Mouse (Mus musculus): ENCODE measurements around the gene Gan.

Gan gene

DNA sequence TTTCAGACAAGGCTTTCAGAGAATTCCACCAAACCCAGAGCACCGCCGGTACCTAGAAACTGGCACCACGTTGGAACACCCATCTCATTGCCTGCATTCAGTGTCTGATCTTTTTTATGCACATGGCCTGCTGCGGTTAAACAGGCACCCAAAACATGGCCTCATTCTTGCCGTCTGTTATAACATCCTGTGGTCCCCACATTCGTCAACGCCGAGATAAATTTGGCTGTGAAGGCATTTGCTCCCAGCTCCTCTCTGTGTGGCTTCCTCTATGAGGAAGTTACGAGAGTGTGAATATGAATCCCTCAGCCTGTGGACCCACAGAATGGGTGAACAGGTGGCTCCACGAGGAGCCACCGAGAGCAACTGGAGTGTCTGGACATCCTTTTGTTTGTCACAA is 90.4 kb downstream of the Gan start:
- in situ Hi-C loops (cut with MboI, MseI) = no loop called here

DNA sequence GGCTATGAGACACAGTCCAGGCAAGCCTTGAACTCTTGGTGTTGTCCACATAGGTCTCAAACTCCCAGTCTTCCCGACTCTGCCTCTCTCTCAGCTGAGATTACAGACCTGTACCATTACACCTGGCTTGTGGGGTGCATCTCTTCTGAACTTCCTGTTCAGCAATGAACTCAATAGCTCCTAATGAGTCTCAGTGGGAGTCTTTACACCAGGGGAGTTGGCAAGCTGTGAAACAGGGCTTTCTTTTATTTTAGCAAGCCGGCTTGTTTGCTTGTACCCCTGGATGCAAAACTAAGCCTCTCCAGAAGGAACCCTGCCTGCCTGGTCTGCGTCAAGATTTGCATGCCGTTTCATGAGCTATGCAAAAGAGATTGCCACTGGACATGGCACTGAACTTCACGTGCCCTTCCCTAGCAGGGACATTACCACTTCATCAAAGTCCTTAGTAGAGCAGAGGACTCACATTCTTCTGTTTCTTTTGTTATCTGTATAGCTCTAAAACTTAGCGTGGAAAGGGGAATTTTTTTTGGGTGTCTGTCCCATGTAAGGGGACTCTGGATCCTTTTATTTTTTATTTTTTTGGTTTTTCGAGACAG is 93.2 kb downstream of the Gan start:
- in situ Hi-C loops (cut with MboI, MseI) = no loop called here

DNA sequence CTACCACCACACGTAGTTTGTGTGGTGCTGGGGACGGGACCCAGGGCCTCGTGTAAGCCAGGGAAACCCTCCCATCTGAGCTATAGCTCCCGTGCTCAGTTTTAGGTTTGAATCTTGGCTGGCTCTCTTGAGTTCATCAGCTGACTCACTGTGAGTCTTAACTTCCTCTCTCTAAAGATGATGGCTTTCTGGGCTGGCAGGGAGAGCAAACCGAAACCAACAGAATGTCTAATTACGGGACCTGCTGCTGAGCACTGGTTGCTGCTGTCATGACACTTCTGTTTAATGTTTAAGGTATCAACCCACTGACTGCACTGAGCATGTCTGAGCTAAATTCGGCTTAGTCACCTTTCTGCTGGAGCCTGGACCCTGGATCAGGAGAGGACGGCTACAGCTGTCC is 94.7 kb downstream of the Gan start:
- in situ Hi-C loops (cut with MboI, MseI) = no loop called here

DNA sequence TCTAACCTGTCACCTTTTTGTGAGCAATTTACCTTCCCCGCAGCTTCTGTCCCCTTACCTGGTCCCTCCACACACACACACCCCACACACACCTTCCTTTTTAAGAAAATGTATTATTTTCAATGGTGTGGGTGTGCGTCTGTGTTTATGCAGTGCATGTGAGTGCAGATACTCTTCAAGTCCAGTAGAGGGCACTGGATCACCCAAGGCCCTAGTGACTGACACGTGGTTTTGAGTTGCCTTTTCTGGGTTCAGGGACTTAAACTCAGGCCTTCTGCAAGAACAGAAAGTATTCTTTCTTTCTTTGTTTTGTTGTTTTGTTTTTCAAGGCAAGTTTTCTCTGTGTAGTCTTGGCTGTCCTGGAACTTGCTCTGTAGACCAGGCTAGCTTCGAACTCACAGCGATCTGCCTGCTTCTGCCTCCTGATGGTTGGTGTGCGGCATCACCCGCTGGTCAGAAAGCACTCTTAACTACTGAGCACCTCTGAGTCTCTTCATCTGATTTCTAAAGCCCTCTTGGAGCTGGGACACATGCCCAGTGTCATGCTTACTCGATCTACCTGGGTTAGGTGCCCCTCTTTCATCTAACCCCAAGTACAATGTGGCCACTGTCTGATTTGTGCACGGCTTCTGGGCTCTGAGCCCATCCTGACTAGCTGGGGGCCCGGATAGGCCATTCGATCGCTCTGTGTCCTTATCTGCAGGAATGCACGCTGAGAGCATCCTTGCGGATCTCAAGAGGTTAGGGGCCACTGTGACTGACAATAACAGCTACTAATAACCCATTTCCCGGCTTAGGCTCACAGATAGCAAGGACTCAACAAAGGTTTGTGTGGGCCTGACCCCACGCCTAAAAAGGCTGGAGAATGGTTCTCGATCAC is 95.7 kb downstream of the Gan start:
- in situ Hi-C loops (cut with MboI, MseI) = no loop called here

DNA sequence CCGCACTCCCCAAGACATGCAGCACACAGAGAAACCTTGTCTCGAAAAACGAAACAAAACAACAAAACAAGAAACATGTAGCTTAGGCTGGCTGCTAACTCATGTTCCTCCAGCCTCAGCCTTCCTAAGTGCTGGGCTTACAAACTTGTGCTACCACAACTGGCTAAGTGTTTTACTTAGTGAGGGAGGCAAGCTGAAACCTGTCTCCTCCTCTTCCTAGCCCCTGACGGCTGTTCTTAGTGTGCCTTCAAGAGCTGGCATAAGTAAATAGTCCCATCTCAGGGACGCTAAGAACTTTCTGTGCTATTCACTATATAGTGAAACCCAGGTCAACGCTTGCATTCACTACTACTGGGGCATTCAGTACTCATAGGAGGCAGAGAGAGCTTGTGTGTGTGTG is 96.6 kb downstream of the Gan start:
- in situ Hi-C loops (cut with MboI, MseI) = no loop called here

DNA sequence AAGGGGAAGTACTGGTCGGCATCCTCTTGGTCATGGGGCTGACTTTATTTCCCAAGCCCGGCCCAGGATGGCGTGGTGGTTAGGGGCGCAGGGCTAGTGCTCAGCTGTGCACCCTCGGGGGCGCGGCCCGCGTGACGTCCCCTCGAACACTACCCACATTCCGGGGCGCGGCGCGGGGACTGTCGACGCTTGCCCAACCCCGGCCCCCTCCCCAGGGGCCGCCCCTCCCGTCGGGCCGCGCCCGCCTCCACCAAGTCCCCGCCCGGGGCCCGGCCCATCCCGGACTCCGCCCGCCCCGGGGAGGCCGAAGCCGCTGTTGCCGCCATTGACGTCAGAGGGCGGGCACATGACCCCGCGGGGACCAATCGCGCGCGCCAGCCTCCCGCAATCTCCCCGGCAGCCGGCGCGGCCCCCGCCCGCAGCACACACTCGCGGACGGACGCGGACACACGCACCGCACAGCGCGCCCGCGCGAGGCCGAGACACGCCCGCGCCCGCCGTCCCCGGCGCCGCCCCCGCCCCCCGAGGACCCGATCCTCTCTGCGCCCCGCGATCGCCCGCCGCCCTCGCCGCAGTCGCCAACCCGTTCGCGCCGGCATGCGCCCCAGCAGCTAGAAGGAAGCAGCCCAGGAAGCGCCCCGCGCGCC is 98.5 kb downstream of the Gan start:
- in situ Hi-C loops (cut with MboI, MseI) = loop anchor here (5.0 kb wide), 1 partner anchor 99 kb away; the partner anchor contains the start of gene Gan

DNA sequence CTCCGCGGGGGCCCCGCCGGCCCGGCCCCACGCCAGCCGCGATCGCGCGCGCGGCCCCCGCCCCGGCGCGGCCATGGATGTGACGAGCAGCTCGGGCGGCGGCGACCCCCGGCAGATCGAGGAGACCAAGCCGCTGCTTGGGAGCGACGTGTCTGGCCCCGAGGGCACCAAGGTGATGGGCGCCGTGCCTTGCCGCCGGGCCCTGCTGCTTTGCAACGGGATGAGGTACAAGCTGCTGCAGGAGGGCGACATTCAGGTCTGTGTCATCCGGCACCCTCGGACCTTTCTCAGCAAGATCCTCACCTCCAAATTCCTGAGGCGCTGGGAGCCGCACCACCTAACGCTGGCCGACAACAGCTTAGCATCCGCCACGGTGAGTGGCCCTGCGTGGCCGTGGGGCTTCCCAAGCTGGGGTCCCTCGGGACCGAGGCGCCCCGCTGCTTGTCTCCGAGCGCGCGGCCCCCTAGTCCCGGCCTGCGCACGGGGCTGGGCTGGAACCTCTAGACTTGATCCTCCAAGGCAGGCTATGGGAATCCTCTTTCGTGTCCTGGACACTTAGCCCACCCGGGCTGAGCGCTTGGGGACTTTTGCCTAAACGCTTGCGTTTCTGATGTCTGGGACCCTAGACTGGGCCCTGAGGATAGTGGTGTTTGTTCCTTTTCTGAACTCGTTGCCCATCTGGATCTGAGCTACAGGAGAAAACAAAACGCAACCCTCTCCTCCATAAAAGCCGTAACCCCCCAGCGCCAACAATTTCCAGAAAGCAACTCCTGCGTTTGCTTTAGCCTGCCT is 99.3 kb downstream of the Gan start, which contains the start of gene Cmip:
Gene Cmip (plus strand): TSS at position 36 of the 792 bp plus-strand sequence.
- in situ Hi-C loops (cut with MboI, MseI) = loop anchor here (5.0 kb wide), 1 partner anchor 100 kb away; the partner anchor contains the start of gene Gan

DNA sequence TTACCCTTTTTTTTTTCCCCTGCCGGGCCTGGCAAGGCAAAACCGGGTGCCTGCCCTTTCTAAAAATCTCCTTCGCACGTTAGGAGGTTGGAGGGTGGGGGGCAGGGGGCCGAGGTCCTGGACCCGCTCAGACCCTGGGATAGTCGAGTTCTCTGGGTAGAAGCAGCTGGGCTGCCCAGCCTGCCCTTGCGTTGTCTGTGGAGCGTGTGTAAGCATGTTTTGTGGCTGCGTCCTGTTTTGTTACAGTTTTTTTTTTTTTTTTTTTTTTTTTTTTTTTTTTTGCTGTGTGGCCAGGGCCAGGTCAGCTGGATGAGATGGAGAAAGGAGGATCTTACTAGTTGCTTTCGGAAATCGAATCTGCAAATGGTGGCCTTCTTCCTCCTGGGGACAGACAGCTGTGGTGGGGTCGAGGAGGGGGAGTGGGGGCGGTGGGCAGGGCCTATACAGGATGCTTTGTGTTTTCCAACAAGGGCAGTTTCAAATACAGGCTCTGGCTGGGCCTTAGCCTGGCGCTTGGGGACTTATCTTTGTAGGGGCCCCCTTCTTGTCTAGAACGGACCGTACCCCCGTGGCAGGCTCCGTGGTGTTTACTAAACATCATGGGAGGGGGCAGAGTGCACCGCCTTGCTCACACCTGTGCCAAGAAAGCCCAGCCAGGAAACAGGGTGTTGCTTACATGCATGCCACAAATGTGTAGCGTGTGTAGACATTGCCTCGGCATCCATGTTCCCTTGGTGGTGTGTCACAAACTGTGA is 100.1 kb downstream of the Gan start:
- in situ Hi-C loops (cut with MboI, MseI) = loop anchor here (5.0 kb wide), 1 partner anchor 101 kb away; the partner anchor contains the start of gene Gan

DNA sequence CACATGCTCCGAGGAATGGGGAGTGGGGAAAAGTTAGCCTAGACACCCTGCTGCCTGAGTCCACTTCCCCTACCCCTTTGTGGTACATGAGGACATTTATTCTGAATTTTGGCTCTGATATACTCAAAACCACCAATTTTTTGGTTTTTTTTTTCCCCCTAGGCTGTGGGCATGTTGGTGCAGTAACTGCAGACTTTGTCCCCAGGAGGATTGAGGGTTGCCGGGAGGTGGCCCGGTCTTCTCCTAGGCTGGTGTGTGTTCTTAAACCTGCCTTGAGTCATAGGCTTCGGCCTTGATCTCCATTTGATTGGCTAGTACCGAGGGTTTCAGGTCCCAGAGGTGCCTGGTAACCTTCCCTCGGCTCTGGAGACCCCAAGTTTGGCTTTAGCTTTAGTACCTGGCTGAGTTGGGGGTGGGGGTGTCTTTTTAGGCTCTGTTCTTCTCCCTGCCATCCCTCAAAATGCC is 100.7 kb downstream of the Gan start:
- in situ Hi-C loops (cut with MboI, MseI) = loop anchor here (5.0 kb wide), 1 partner anchor 101 kb away; the partner anchor contains the start of gene Gan

DNA sequence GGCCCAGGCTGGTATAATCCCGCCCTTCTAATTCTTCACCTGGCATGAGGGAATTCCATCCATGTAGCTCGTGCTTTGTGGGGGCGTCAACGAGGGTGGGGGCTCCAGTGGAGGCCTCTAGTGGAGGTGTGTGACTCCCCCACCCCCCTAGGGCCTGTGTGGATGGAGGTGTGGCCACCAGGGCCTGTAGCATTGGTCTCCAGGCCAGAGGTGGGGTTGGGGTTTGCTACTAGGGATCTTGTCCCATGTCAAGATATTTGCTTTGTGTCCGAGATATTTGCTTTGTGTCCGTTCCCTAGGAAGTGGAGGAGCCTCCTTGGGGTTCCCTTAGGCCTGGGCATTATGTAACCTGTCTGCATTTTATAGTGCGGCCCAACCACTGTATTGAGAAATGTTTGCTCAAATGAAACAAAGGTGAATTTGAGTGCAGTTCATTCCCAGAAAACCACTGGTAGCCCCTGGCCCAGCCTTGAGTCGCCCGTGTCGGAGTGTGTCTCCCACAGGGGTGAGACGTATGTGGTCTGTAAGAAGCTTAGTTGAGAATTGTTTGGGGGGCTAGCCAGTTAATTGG is 101.6 kb downstream of the Gan start:
- in situ Hi-C loops (cut with MboI, MseI) = loop anchor here (5.0 kb wide), 1 partner anchor 102 kb away; the partner anchor contains the start of gene Gan

DNA sequence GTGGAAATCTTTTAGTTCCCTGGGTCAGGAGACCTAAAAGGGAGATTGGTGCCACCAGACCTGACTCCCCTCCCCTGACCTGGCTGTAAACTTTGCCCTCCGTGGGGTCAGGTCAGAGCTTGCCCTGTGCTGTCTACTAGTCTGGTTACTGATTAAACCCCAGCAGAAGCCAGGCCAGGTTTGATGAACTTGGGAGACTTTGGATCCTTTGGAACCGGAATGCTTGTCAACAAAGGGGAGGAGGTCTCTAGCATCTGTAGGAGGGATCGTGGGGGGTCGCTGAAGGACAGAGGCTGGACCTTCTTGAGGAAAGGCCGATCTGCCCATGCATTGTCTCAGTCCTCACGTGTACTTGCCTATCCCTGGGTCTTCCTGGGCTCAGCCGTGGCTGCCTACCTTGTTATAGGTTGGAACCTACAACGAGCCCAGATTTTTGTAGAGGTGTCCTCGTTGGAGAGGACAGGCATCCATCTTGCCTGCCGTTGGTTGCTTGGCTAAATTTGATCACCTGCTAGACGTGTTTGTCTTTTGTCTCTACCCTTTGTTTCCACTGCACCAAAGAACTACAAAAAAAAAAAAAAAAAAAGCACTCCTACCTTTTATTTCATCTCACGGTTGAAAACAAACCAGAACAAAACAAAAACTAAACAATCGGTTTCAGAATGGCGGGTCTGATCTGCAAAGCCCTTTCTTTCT is 102.4 kb downstream of the Gan start:
- in situ Hi-C loops (cut with MboI, MseI) = no loop called here

DNA sequence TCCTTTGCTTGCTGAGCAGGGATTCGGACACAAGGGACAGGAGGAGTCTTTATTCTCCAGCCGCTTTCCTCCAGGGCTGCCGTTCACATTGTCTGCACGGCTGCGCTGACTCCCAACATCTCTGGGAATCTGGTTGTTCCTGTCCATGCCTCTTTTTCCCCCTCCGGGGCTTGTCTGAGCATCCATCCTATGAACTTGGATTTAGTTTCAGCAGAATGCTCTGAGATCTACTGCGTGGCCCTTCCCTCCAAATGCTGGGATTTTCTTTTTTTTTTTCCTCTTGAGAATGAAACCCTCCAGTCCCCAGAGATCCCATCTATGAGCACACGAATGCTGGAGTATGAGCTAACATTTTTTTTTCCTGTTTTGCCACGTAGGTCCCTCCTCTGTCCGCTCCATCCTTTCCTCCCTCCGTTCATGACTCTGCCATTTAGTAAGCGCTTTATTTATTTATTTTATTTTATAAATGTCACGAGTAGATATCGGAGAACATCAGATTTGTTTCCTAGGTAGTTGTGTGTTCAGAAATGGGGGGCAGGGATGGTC is 103.1 kb downstream of the Gan start:
- in situ Hi-C loops (cut with MboI, MseI) = no loop called here

DNA sequence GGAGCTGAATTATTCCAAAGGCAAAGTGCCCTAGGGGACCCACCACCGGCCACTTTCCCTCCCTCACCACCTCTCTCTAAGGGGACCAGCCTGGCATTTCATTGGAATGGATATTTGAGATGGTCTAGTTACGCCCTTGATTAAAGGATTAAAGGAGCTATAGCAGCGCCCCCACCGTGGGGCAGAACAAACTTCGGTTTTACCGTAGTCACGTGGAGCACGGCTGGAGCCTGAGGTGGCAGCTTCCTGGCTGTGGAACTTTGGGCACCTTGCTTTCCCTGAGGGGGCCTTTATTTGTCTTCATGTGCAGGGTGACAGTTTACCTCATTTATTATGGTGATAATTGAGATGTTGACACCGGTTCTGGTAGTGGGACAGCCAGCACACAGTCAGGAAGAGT is 103.8 kb downstream of the Gan start:
- in situ Hi-C loops (cut with MboI, MseI) = no loop called here

DNA sequence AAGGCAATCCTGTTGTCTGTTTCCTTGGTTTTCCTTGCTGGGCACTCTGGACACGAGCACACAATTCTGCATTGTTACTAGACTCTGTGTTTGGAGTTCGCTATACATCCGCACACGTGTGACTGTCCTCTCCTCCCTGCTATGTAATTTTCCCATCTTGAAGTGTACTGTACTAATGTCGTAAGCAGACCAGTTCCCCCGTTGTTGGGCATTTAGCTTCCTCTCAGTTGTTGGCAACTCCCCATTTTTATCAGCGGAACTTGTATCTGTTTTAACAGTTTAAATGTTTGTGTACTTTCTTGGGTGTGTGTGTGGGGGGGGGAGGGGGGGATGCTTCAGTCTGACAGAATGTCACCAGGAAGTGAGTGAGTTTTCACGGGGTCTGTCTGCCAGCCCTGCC is 104.8 kb downstream of the Gan start:
- in situ Hi-C loops (cut with MboI, MseI) = no loop called here

DNA sequence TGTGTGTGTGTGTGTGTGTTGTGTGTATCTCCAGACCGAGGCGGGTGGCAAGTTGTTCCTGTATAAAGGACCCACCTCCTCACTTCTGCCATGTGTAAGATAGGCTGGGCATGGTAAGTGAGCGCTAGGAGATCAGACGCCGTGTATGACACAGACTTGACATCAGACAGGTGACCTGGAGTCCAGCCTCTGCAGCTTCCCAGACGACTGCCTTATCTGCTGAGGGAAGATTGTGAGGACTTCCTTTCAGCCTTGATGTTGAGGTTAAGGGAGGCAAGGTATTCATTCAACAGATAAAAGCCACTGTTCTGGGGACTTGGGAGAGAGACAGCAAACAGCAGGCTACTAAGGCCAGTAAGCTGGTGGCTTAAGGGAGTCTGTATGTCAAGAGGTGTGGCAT is 105.5 kb downstream of the Gan start:
- in situ Hi-C loops (cut with MboI, MseI) = no loop called here

DNA sequence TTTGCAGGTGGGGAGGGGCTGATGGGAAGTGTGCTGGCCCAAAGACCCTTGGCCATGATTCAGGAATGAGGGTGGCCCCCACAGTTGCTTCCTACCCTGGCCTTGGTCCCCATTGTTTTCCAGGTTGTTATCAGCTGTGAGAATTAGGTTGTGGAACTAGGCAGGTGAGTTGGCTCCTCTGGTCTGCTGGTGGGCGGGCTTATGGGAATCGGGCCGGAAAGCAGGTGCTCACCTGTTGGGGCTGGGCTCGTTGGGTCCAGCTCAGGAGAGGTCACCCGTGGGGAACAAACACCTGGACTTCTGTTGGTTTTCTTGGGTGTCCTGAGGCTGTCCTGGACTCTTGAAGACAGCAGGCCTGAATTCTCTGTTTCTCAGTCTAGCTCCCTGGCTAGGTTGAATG is 107.1 kb downstream of the Gan start:
- in situ Hi-C loops (cut with MboI, MseI) = no loop called here

All from T-helper 2 cell (primary cell).